Mouse (Mus musculus) urinary bladder, adult 2 months (tissue): ENCODE measurements around the gene Chka. TPM values are rescaled to one million over a fixed set of nuclear protein-coding genes. Genes with fewer than 3 reads are reported as not detected.

Source experiments
- DNase-seq: peaks from one replicate; pipeline ENCODE4 v3.0.0; 2022; ENCODE audit warnings: low spot score
- polyA plus RNA-seq: library from polyadenylated mRNA; depleted of rRNA; stranded (reverse); fragments of >200 nt; gene quantifications from 2 replicates; pipeline ENCODE4 v1.2.3, GENCODE M21; 2012

The Chka gene
- polyA plus RNA-seq, 1 experiment, result 63.0 TPM

- no peak for DNase-seq
These were observed 65.2 kb downstream of the Chka start for GRCm38 (mm10) chr19:3916727-3917126.

- no peak for DNase-seq
These were observed 68.4 kb downstream of the Chka start for GRCm38 (mm10) chr19:3919928-3920327.

GRCm38 (mm10) chr19:3922661-3923371 lies 71.2 kb downstream of the Chka start:
- no peak for DNase-seq

DNA sequence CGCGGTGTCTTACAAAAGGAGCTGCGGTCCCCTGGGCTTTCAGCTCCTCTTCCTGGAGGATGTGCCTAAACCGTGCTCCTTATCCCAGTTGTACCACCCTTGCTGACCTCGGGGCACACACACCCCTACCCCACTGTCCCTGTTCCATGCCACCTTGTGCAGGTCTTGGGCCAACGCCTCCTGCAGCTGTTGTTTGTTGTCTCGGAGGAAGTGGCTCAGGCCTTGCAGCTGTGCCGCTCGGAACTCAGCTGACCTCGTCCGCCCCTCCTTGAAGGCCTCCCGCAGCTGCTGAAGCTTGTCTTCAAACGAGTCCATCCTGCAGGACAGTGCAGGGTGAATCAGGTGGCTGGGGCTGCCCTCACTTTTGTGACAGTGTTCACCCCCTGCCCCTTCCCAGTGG lies 72.0 kb downstream of the Chka start:
- DNase-seq, result no peak

- no peak for DNase-seq
These were observed 72.6 kb downstream of the Chka start for GRCm38 (mm10) chr19:3924190-3924589.

GRCm38 (mm10) chr19:3924868-3925267 lies 73.3 kb downstream of the Chka start:
- no peak for DNase-seq

GRCm38 (mm10) chr19:3925859-3926258 lies 74.3 kb downstream of the Chka start:
- DNase-seq, result no peak

DNA sequence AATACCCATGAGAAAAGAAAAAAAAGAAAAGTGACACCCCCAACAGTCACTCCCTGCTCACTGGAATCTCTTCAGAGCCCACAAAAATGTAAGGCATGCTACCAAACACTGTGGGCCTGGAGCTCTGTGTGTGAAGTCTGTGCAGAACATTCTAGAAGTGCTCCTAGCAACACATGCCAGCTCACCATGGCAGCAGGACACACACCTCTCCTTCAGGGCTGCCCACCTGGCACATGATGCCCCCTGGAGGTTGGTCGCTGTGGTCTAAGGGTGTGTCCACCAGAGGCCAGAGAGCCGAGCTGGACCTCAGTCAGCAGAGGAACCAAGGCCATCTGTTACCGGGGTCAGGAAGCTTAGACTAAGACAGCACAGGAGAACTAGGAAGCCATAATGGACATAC lies 74.7 kb downstream of the Chka start:
- no peak for DNase-seq

DNA sequence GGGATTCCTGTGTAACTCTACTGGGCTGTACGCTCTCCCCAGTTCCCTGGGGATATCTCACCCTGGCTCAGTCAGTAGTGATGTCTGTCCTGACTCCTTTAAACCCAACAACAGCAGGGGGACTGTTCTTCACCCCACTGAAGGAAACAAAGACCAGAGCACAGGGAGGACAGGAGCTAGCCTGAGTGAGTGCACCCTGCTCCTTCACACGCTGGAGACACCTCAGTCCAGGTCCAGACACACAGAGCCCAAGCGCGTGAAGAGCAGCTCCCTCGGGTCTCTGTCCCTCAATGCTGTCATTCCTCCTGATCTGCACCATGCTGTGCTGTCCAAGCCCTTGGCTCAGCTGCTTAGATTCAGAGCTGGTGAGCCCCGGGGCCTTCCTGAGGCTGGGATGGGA lies 75.1 kb downstream of the Chka start:
- DNase-seq, result no peak

DNA sequence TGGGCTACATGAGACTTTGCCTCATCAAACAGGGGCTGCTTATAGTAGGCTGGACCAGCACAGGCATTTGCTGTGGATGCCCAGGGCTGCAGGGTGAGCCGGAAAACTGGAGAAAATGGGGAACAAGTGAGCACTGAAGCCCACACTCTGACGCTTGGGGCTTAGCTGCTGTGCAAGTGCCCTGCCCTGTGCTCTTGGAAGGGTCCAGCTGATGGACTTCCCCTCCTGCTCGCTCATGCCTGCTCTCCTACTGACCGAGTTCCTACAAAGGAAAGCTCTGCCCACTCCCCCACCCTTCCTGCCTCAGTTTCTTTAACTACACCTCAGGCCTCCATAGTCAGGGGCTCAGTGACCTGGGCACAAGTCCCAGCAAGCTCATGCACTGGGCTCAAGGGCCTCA lies 76.4 kb downstream of the Chka start:
- no peak for DNase-seq

GRCm38 (mm10) chr19:3928779-3929178 lies 77.2 kb downstream of the Chka start:
- DNase-seq, result no peak

DNA sequence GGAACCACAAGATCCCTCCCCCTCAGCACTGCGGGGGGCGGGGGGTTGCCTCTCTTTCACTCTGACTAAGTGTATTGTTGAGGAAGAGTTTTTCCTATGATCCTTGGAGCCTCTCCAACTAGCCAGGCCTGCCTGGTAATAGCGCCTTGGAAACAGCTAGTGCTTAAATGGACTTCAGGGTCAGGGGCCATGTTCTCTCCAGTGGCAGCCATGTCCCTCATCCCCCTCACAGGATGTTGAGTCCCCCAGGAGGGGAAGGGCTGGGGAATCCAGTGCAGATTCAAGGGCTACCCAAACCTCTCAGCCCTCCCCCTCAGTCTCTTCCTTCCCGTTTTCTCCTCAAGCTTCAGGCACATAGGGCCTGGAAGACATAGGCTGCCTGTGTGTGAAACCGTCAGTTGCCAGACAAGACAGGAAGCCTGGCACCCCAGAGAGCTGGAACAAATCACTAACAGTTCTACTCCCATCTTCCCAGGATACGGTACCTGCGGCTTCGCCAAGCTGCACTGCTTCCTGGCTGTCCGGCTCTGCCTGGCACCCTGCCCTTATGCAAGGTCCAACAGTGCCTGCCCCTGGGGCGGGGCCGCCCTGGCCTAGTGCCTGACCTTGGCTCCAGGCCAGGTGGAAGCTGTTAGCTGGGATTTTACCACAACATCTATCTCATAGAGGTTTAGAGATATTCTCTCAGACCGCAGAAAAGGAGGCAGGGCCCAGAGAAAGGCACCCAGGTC lies 77.8 kb downstream of the Chka start, which contains the start of gene Aldh3b1:
Aldh3b1 (minus strand) TSS at position 598 of the 731 bp plus-strand sequence.
- DNase-seq, result peak; percentile 64

- DNase-seq, result no peak
These were observed 78.9 kb downstream of the Chka start for GRCm38 (mm10) chr19:3930262-3931057.

DNA sequence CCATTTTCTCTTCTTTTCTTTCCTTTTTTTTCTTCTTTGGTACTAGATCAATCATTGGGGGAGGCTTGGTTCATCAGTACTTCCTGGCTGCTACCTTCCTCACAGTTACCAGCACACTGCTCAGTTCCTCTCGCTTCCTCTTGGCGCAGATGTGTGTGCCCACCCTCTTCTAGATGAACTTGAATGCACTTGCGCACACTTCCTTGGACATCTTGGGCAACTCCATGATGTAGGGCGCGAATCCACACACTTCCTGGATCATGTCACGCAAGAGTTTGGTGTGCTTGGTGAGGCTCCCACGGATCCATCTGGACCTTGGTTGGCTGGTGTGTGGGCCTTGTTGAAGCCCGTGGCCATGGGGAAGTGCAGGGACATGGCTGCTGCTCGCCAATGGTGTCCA lies 80.1 kb downstream of the Chka start:
- DNase-seq, result no peak

DNA sequence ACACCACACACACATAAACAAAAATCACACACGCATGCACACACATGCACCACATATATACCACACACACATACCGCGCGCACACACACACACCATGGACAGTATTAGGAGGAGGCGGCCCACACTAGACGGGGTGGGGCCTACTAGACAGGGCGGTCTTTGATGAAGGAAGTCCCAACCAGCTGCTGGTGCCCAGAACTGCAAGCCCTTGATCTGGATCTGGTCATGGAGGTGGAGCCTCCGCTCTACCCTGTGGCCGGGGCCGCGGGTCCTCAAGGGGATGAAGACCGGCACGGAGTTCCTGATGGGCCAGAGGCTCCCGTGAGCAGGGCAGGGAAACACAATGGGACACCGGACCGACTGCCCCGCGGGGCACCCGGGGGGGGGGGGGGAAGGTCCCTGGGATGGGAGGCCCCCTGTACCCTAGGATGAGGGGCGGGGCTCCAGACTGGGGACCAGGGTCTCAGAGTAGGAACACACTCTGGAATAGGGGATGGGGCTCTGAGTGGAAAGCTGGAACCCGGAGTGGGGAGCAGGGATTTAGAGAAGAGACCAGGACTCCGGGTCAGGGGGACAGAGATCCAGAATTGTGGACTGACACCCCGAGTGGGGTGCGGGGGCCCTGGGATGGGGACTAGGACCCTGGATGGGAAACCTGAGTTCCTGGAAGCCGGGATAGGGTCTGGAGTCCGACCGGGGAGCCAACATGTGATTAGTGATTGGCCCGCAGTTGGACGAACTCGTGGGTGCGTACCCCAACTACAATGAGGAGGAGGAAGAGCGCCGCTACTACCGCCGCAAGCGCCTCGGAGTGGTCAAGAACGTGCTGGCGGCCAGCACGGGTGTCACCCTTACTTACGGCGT lies 83.7 kb downstream of the Chka start, which contains the start of gene Unc93b1:
Unc93b1 (plus strand) TSS at position 155 of the 864 bp plus-strand sequence.
- no peak for DNase-seq

DNA sequence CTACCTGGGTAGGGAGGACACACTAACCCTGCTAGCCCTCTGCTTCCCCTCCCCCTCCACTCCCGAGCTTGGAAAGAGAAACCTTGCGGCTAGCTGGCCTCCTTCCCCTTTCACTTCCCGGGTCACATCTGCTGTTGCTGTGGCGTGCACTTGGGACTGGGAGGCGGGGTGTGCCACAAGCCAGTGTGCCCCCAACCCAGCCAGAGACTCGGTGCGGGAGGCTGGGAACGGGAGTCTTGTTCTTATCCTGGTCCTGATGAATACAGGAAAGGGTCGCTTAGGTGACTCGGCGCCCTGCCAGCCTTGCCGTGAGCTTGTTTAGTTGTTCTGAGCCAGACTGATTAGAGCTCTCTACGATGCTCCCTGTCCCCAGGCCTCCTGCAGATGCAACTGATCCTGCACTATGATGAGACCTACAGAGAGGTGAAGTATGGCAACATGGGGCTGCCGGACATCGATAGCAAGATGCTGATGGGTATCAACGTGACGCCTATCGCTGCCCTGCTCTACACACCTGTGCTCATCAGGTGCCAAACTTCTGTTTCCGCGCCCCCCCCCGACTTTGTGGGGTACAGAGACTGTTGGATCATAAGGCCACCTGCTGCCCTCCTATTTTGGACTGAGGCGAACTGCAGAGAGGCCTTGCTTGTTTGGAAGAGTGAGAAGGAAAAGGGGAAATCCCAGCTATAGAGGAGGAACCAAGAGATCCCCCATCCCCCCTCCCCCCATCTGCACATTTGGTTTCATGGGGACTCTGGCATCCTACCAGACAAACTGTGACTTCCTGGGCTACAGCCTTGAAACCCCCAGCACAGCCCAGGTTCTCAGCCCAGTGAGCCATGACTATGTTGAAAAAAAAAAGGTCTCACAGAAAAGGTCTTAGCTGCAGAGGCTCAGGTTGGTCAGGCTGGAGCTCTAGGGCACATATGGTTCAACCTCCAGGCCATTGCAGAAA lies 84.6 kb downstream of the Chka start:
- DNase-seq, result no peak

DNA sequence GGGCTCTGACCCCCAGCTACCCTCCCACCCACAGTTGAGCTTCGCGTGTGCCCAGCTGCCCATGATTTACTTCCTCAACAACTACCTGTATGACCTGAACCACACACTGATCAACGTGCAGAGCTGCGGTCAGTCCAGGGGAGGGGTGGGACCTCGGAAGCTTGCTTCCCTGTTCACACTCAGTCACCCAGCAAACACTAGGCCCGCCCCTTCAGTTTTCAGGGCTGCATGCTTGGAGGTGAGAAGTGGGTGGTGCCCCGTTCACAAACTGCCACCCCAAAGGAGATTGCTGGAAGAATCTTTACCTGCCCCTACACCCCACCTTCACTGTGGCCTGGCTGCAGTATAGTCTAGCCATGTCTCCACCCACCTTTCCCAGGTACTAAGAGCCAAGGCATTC lies 90.7 kb downstream of the Chka start:
- DNase-seq, result no peak

- DNase-seq, result no peak
These were observed 91.6 kb downstream of the Chka start for GRCm38 (mm10) chr19:3942986-3943735.
